Comparison of ENCODE assay signal across 10 mouse cellular contexts in genomic region chr13:45560543-45560942, GRCm38 (mm10). TPM values are rescaled to one million over a fixed set of nuclear protein-coding genes. Genes with fewer than 3 reads are reported as not detected.
DNase-seq lines count a peak whose midpoint lies in the region; ATAC-seq and TF ChIP-seq lines count a peak whose summit lies in the region.
"Had no signal": no experiment of that assay in that cellular context is flagged by ENCODE, and none has a peak within 500 bp of the region (broad histone marks: within the 10 kb centered on the region; RNA-seq: fewer than 3 reads in every experiment).

No protein-coding gene starts in this region.

- no peaks in the 10 kb centered on the region for H3K9me3 ChIP-seq in heart, postnatal 0 days (replicated peaks; ENCODE audit: control insufficient read depth, low read length)
- no peaks in the 10 kb centered on the region for H3K9me3 ChIP-seq in midbrain, embryonic 11.5 days (ENCODE audit: control insufficient read depth, low read length)
- no peaks in the 10 kb centered on the region for H3K9me3 ChIP-seq in midbrain, embryonic 13.5 days
- H3K9me3 ChIP-seq: embryonic facial prominence, embryonic 15.5 days; liver, embryonic 15.5 days had no signal

- peak; percentile 67 for TF ChIP-seq CTCF in heart, postnatal 0 days (IDR thresholded peaks at IDR 0.05; ENCODE audit: low read depth)
- TF ChIP-seq CTCF in olfactory bulb, adult 2 months (IDR thresholded peaks at IDR 0.05; ENCODE audit: insufficient read depth, low read depth, low read length) = no peak

- no peak for DNase-seq in heart, postnatal 0 days (ENCODE audit: low spot score)
- DNase-seq in heart, adult 11 months = no peak
- peak; percentile 87 for DNase-seq in midbrain, embryonic 11.5 days (ENCODE audit: low spot score, missing footprints)
- peak; percentile 70 for DNase-seq in brain, adult 2 months (ENCODE audit: low read depth, low spot score)
- no peak for DNase-seq in spleen, postnatal 14 days (ENCODE audit: low spot score in 2 of 2)
- DNase-seq in cerebellum, postnatal 4 days (ENCODE audit: low spot score in 2 of 2) = no peak

- no peaks in the 10 kb centered on the region for H3K27me3 ChIP-seq in heart, postnatal 0 days (ENCODE audit: control insufficient read depth, insufficient read depth, low read length)
- H3K27me3 ChIP-seq in midbrain, embryonic 11.5 days (ENCODE audit: control insufficient read depth, insufficient read depth, low read length) = no peaks in the 10 kb centered on the region
- no peaks in the 10 kb centered on the region for H3K27me3 ChIP-seq in midbrain, embryonic 13.5 days
- H3K27me3 ChIP-seq: embryonic facial prominence, embryonic 15.5 days; liver, embryonic 15.5 days had no signal

- 69% methylated on average over 7 of the region's 7 CpGs for WGBS in heart, postnatal 0 days
- 75% methylated on average over 7 of the region's 7 CpGs for WGBS in midbrain, embryonic 11.5 days
- WGBS in midbrain, embryonic 13.5 days = 82% methylated on average over 7 of the region's 7 CpGs
- WGBS in olfactory bulb, adult 2 months = 73% methylated on average over 7 of the region's 7 CpGs

- peaks cover 12% of the 10 kb centered on the region; the same call in 1 of the 2 replicates for H3K36me3 ChIP-seq in heart, postnatal 0 days (replicated peaks; ENCODE audit: control insufficient read depth, insufficient read depth, low read length)
- no peaks in the 10 kb centered on the region for H3K36me3 ChIP-seq in midbrain, embryonic 11.5 days (ENCODE audit: control insufficient read depth, insufficient read depth, low read length)
- 0 out of 2 replicates have a peak, but pooled peaks cover 6% of the 10 kb centered on the region for H3K36me3 ChIP-seq in midbrain, embryonic 13.5 days
- H3K36me3 ChIP-seq: liver, embryonic 15.5 days had no signal

- H3K27ac ChIP-seq in heart, postnatal 0 days (ENCODE audit: low read depth) = no peak overlapping the region
- no peak overlapping the region for H3K27ac ChIP-seq in midbrain, embryonic 11.5 days (ENCODE audit: low read depth, low read length)
- no peak overlapping the region for H3K27ac ChIP-seq in midbrain, embryonic 13.5 days
- peak overlapping the region; percentile 84 for H3K27ac ChIP-seq in olfactory bulb, adult 2 months (ENCODE audit: insufficient read depth, low read depth, low read length)
- H3K27ac ChIP-seq: embryonic facial prominence, embryonic 15.5 days; liver, embryonic 15.5 days had no signal

- no peak overlapping the region for H3K4me2 ChIP-seq in heart, postnatal 0 days (ENCODE audit: low read depth, low read length)
- H3K4me2 ChIP-seq in midbrain, embryonic 11.5 days = no peak overlapping the region
- H3K4me2 ChIP-seq in midbrain, embryonic 13.5 days (replicated peaks) = no peak overlapping the region
- H3K4me2 ChIP-seq: embryonic facial prominence, embryonic 15.5 days; liver, embryonic 15.5 days had no signal

- TF ChIP-seq EP300 in heart, postnatal 0 days (IDR thresholded peaks at IDR 0.05; ENCODE audit: low read depth) = no peak

- no peak for ATAC-seq in heart, postnatal 0 days (ENCODE audit: insufficient read depth, low read depth)
- no peak for ATAC-seq in midbrain, embryonic 11.5 days (ENCODE audit: low FRiP score)
- ATAC-seq in midbrain, embryonic 13.5 days = no peak

- peaks cover 32% of the 10 kb centered on the region for H3K4me1 ChIP-seq in heart, postnatal 0 days (ENCODE audit: control insufficient read depth, insufficient read depth)
- no peaks in the 10 kb centered on the region for H3K4me1 ChIP-seq in midbrain, embryonic 11.5 days (ENCODE audit: control insufficient read depth, insufficient read depth, low read length)
- H3K4me1 ChIP-seq in midbrain, embryonic 13.5 days (replicated peaks) = peaks cover 6% of the 10 kb centered on the region; the same call in 1 of the 2 replicates
- peaks cover 17% of the 10 kb centered on the region for H3K4me1 ChIP-seq in olfactory bulb, adult 2 months (ENCODE audit: control insufficient read depth, insufficient read depth, low read length)
- H3K4me1 ChIP-seq: embryonic facial prominence, embryonic 15.5 days had no signal

- TF ChIP-seq POLR2A in olfactory bulb, adult 2 months (IDR thresholded peaks at IDR 0.05; ENCODE audit: insufficient read depth, low read depth, low read length) = no peak

- no peak overlapping the region for H3K4me3 ChIP-seq in heart, postnatal 0 days (ENCODE audit: low read depth, low read length)
- no peak overlapping the region for H3K4me3 ChIP-seq in midbrain, embryonic 11.5 days (ENCODE audit: low read depth, low read length)
- H3K4me3 ChIP-seq in midbrain, embryonic 13.5 days (replicated peaks) = no peak overlapping the region
- H3K4me3 ChIP-seq in olfactory bulb, adult 2 months (ENCODE audit: insufficient read depth, low read depth, low read length) = no peak overlapping the region
- H3K4me3 ChIP-seq: embryonic facial prominence, embryonic 15.5 days; liver, embryonic 15.5 days had no signal

- no peak overlapping the region for H3K9ac ChIP-seq in heart, postnatal 0 days (replicated peaks; ENCODE audit: low read depth, low read length)
- H3K9ac ChIP-seq in midbrain, embryonic 11.5 days (ENCODE audit: low read length) = no peak overlapping the region
- no peak overlapping the region for H3K9ac ChIP-seq in midbrain, embryonic 13.5 days (replicated peaks)
- H3K9ac ChIP-seq: embryonic facial prominence, embryonic 15.5 days; liver, embryonic 15.5 days had no signal

RNA-seq across cellular contexts. Expression of gene Gmpr, which starts 53.3 kb away (rescaled TPM):
- total RNA-seq in heart, postnatal 0 days (2014; rRNA removed; ENCODE audit: low replicate concordance) = 195 TPM in 2 replicates
- polyA plus RNA-seq in heart, postnatal 0 days (2015; fragmentation: Nextera tagmentation; extraction: Ambion mirVana) = 282 and 284 TPM in 2 replicates
- polyA plus RNA-seq in midbrain, embryonic 11.5 days (2014; fragmentation: Nextera tagmentation; extraction: Ambion mirVana) = 19.5 and 20.5 TPM in 2 replicates
- polyA plus RNA-seq in midbrain, embryonic 13.5 days (2015; fragmentation: Nextera tagmentation; extraction: Ambion mirVana) = 19.0 and 20.4 TPM in 2 replicates
- not detected in 2 replicates for polyA plus RNA-seq in olfactory bulb, adult 2 months (2012; ENCODE audit: insufficient read depth, insufficient read length, low replicate concordance, missing spikeins)

Comparison
In these comparisons a context has a peak if more than half of its experiments do, and no peak if none do; other contexts are left out.
1. DNase-seq: peak in midbrain, embryonic 11.5 days (single experiment) and brain, adult 2 months (single experiment); none in heart, postnatal 0 days (single experiment), heart, adult 11 months (single experiment), spleen, postnatal 14 days (0 of 2) and cerebellum, postnatal 4 days (0 of 2).